Mouse (Mus musculus): ENCODE measurements around the gene Pin1.

DNA sequence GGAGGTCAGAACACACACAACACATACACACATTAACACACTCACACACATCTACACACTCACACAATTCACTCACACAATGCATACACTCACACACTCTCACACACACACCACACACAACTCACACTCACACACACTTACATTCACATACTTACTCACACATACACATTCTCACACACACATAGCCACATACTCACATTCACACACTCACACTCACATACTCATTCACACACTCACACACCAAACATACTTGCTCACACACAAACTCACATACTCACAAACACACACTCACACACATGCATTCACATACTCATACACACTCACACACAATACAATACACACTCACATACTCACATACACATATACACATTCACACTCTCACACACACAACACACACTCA, 53.5 kb downstream of the Pin1 start:
- no peak for TF ChIP-seq EP300 (IDR thresholded peaks at IDR 0.05; ENCODE audit: insufficient read depth, low read depth, low read length)
- no peak for TF ChIP-seq POLR2A (IDR thresholded peaks at IDR 0.05; ENCODE audit: insufficient read depth, low read depth, low read length)
